10 mouse cellular contexts compared by ENCODE assay signal in the genomic region with DNA sequence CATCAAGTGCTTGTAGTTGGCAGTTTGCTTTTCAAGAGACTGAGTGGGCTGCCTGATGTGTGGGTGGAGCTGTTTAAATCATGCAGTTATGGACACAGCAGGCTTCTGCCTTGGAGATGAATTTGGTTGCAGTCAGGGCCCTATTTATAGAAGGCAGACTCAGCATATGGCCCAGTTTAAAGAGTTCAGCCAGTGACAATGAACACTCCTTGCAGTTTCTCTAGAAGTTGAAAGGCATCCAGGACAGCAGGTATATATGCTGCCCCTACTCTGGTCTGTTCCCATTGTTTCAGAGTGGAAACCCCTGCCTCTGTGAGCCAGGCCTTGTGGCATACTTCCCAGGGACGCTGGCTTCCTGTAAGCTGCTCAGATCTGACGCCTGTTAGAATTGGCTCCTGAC.
DNase-seq lines count a peak whose midpoint lies in the region; ATAC-seq and TF ChIP-seq lines count a peak whose summit lies in the region.
"Had no signal": no experiment of that assay in that cellular context is flagged by ENCODE, and none has a peak within 500 bp of the region (broad histone marks: within the 10 kb centered on the region; RNA-seq: fewer than 3 reads in every experiment).

No protein-coding gene starts in this region.

- no peaks in the 10 kb centered on the region for H3K36me3 ChIP-seq in heart, embryonic 10.5 days
- H3K36me3 ChIP-seq in heart, postnatal 0 days (replicated peaks; ENCODE audit: control insufficient read depth, insufficient read depth, low read length) = no peaks in the 10 kb centered on the region

- no peak for TF ChIP-seq EP300 in heart, postnatal 0 days (IDR thresholded peaks at IDR 0.05; ENCODE audit: low read depth)

- 40% methylated on average over 2 of the region's 2 CpGs for WGBS in heart, embryonic 10.5 days
- 30% methylated on average over 2 of the region's 2 CpGs for WGBS in heart, postnatal 0 days

- no peak overlapping the region for H3K4me2 ChIP-seq in heart, postnatal 0 days (ENCODE audit: low read depth, low read length)

- no peak overlapping the region for H3K9ac ChIP-seq in heart, postnatal 0 days (replicated peaks; ENCODE audit: low read depth, low read length)

- peak; percentile 33; the same call in 1 of the 2 replicates for ATAC-seq in heart, postnatal 0 days (ENCODE audit: insufficient read depth, low read depth)
- no peak for ATAC-seq in megakaryocyte, adult 5-6 weeks (ENCODE audit: poor library complexity, severe bottlenecking)

- H3K27me3 ChIP-seq in heart, embryonic 10.5 days (ENCODE audit: insufficient read depth, poor library complexity, severe bottlenecking) = no peaks in the 10 kb centered on the region
- no peaks in the 10 kb centered on the region; the same call in 1 of the 2 replicates for H3K27me3 ChIP-seq in heart, postnatal 0 days (ENCODE audit: control insufficient read depth, insufficient read depth, low read length)

- H3K27ac ChIP-seq in heart, embryonic 10.5 days = peak overlapping the region; percentile 31; the same call in 1 of the 2 replicates
- H3K27ac ChIP-seq in heart, postnatal 0 days (ENCODE audit: low read depth) = 0 out of 2 replicates have a peak overlapping the region, but pooled peaks have one; percentile 1

- intact Hi-C loops in left cerebral cortex, postnatal 36 days (cut with DNase I) = loop anchor here (10.0 kb wide), 1 partner anchor 130 kb away; no protein-coding TSS in a partner anchor

- no peak for TF ChIP-seq CTCF in heart, postnatal 0 days (IDR thresholded peaks at IDR 0.05; ENCODE audit: low read depth)

- H3K4me1 ChIP-seq in heart, embryonic 10.5 days = peaks cover 33% of the 10 kb centered on the region
- H3K4me1 ChIP-seq in heart, postnatal 0 days (ENCODE audit: control insufficient read depth, insufficient read depth) = peaks cover 28% of the 10 kb centered on the region; the same call in 1 of the 2 replicates

- H3K4me3 ChIP-seq in heart, embryonic 10.5 days = no peak overlapping the region
- H3K4me3 ChIP-seq in heart, postnatal 0 days (ENCODE audit: low read depth, low read length) = no peak overlapping the region

- no peaks in the 10 kb centered on the region for H3K9me3 ChIP-seq in heart, embryonic 10.5 days
- no peaks in the 10 kb centered on the region for H3K9me3 ChIP-seq in heart, postnatal 0 days (replicated peaks; ENCODE audit: control insufficient read depth, low read length)

- peak; percentile 71 for DNase-seq in heart, embryonic 10.5 days (ENCODE audit: low spot score)
- no peak for DNase-seq in heart, adult 9 months (ENCODE audit: low spot score in 2 of 2)
- peak; percentile 55 to 65 for DNase-seq in cerebellum, postnatal 10 days
- no peak for DNase-seq in heart, postnatal 0 days (ENCODE audit: low spot score)
- peak; percentile 78 to 79 for DNase-seq in left cerebral cortex, postnatal 36 days (ENCODE audit: low spot score in 2 of 2)
- DNase-seq in ovary, postnatal 14 days (ENCODE audit: low spot score) = no peak
- DNase-seq in kidney, adult 18-20 months = no peak
- DNase-seq: adrenal gland, adult 8-10 months; kidney, postnatal 36 days had no signal

Comparison
In these comparisons a context has a peak if more than half of its experiments do, and no peak if none do; other contexts are left out.
1. DNase-seq: peak in heart, embryonic 10.5 days (single experiment), cerebellum, postnatal 10 days (2 of 2) and left cerebral cortex, postnatal 36 days (2 of 2); none in heart, adult 9 months (0 of 2), heart, postnatal 0 days (single experiment), ovary, postnatal 14 days (single experiment) and kidney, adult 18-20 months (single experiment).